ENCODE assay signal across 31 mouse cellular contexts in genomic region chr1:173959998-173960397, GRCm38 (mm10). TPM values are rescaled to one million over a fixed set of nuclear protein-coding genes. Genes with fewer than 3 reads are reported as not detected.
"Had no signal": no experiment of that assay in that cellular context is flagged by ENCODE, and none has a peak within 500 bp of the region (broad histone marks: within the 10 kb centered on the region; RNA-seq: fewer than 3 reads in every experiment).

No protein-coding gene starts in this region.

RNA-seq across cellular contexts. Expression of gene Ifi203, which starts 17.5 kb away (rescaled TPM):
- polyA plus RNA-seq: limb, embryonic 10.5 days; midbrain, embryonic 10.5 days had no signal

RNA-seq across cellular contexts. Expression of gene Ifi202b, which starts 22.5 kb away (rescaled TPM):
- total RNA-seq: left cerebral cortex, adult 18-20 months; left cerebral cortex, adult 2 months; left cerebral cortex, adult 8-10 months; left cerebral cortex, postnatal 10 days; left cerebral cortex, postnatal 14 days; left cerebral cortex, postnatal 25 days; left cerebral cortex, postnatal 36 days; left cerebral cortex, postnatal 4 days; liver, adult 2 months; megakaryocyte progenitor cell, adult 5-6 weeks; megakaryocyte, adult 5-6 weeks; megakaryocyte-erythroid progenitor cell, adult 5-6 weeks; midbrain, postnatal 0 days; monocyte, adult 5-6 weeks had no signal
- polyA plus RNA-seq: limb, embryonic 10.5 days; limb, embryonic 12.5 days; liver, adult 2 months; liver, embryonic 11.5 days; liver, embryonic 12.5 days; liver, embryonic 13.5 days; liver, embryonic 14.5 days; liver, embryonic 15.5 days; liver, embryonic 16.5 days; liver, postnatal 0 days; lung, embryonic 14.5 days; lung, embryonic 15.5 days; lung, embryonic 16.5 days; macrophage; midbrain, embryonic 10.5 days; midbrain, embryonic 12.5 days; midbrain, embryonic 15.5 days; midbrain, postnatal 0 days; neural tube, embryonic 11.5 days had no signal

RNA-seq across cellular contexts. Expression of gene Ifi211, which starts 47.2 kb away (rescaled TPM):
- total RNA-seq: left cerebral cortex, adult 18-20 months; left cerebral cortex, adult 2 months; left cerebral cortex, postnatal 14 days; left cerebral cortex, postnatal 25 days; midbrain, postnatal 0 days had no signal
- polyA plus RNA-seq: limb, embryonic 10.5 days had no signal
